Mouse (Mus musculus) testis, adult 2 months (tissue): ENCODE measurements around the gene Arl6.

Experiments used
- CTCF ChIP-seq: fragments of 200-500 bp; IDR thresholded peaks from 2 replicates; pipeline ENCODE4 v1.5.1; 2012; ENCODE audit warnings: low read depth, mild to moderate bottlenecking, inconsistent platforms, low read length, moderate library complexity; ENCODE audit not compliant: control insufficient read depth, insufficient read depth, insufficient replicate concordance
- POLR2A ChIP-seq: fragments of 200-500 bp; IDR thresholded peaks from 2 replicates; pipeline ENCODE4 v1.6.1; 2012; ENCODE audit warnings: low read depth, mild to moderate bottlenecking, inconsistent platforms, low read length, moderate library complexity; ENCODE audit not compliant: control insufficient read depth

DNA sequence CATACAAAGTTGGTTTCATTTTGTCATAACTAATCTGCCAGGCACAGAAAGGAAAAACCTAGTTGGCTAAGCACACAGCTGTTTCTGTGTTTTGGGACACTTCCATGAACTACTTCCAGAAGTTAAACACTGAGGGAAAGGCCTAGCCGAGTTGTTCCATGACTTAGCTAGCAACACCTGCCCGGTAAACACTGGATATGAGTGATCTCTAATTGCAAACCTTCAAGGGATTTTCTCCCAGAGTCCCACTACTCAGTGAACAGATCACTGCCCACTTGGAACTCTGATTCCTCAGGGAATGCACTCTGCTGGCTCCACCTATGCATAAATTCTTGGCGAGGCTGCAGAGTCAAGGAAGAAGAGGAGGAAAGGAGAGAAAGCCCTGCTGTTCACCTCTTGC, 44.5 kb downstream of the Arl6 start:
- TF ChIP-seq POLR2A (no peak), CTCF (no peak)
